Mouse (Mus musculus): Measurements from ENCODE around the gene Klf2. TPM values are rescaled to one million over a fixed set of nuclear protein-coding genes. Genes with fewer than 3 reads are reported as not detected.

The Klf2 gene
- polyA plus RNA-seq, 1 experiment = 22.2 TPM

DNA sequence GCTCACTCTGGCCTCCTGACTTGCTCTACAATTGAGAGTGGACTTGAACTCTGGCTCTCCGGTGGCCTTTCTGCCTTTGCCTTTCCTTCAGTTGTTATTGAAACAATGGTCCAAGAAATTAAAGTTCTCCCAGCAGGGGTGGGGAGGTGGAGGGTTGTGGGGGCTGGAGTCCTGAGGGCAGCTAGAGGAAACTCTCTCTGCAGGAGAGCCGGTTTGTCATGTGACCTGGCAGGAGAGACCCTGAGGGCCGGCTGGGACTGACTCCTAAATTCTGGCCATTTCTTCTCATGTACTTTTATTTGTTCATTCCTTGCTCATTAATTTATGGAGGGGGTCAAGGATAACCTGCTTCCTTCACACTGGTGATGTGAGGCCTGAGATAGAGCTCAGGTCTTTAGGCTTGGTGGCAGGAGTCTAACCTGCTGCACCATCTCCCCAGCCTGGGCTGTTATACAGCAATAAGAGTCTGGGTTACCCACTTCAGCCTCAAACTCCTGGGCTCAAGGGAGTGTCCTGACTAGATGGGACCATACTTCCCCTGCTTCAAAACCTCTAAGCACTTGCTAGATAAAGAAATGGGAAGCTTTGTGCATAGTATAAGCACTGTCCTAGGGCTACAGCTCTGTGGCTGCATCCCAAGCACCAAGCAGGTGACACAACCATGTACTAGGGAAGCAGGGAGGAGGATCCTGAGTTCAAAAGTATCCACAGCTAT, 14.8 kb downstream of the Klf2 start:
- Histone ChIP-seq H3K27ac (ENCODE audit: insufficient read depth, low read depth, low read length) (0 out of 2 replicates have a peak overlapping the region, but pooled peaks have one; percentile 6), H3K27me3 (replicated peaks; ENCODE audit: control insufficient read depth, insufficient read depth, low read length) (no peaks in the 10 kb centered on the region), H3K4me1 (ENCODE audit: control insufficient read depth, insufficient read depth, low read length) (peaks cover 7% of the 10 kb centered on the region; the same call in 1 of the 2 replicates), H3K36me3 (ENCODE audit: control insufficient read depth, insufficient read depth, low read length) (no peaks in the 10 kb centered on the region), H3K4me3 (ENCODE audit: insufficient read depth, low read depth, low read length) (no peak overlapping the region)
- no peak for DNase-seq
- TF ChIP-seq POLR2A (IDR thresholded peaks at IDR 0.05; ENCODE audit: low read depth, low read length) (no peak), CTCF (conservative IDR thresholded peaks at IDR 0.05; ENCODE audit: insufficient read depth, insufficient read length, low read depth, low read length) (no peak)
- 28% methylated on average over 3 of the region's 3 CpGs for WGBS

DNA sequence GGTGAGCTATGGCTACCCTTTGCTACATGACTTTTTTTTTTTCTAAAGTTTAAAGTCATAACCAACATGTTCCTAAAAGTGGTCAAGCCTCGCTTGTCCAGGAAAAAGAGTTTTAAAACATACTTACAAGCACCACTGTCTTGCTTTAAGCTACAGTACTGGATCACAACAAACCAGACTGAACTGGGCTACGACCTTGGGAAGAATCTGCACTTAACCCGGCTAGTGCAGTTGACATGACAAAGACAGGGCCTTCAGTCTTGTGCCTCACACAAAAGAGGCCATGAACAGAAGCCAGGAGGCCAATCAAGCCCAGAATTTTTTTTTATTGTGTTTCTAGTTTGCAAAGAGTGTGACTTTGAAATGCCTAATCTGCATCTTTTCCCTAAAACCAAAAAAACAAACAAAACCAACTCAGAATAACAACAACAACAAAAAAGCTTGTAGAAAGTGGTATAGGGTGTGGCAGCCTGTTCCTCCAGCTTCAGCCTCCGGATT, 15.4 kb downstream of the Klf2 start:
- no peaks in the 10 kb centered on the region for H3K36me3 ChIP-seq (ENCODE audit: control insufficient read depth, insufficient read depth, low read length)
- H3K27me3 ChIP-seq (replicated peaks; ENCODE audit: control insufficient read depth, insufficient read depth, low read length) = no peaks in the 10 kb centered on the region
- no peak for DNase-seq
- TF ChIP-seq CTCF (conservative IDR thresholded peaks at IDR 0.05; ENCODE audit: insufficient read depth, insufficient read length, low read depth, low read length) (no peak), POLR2A (IDR thresholded peaks at IDR 0.05; ENCODE audit: low read depth, low read length) (no peak)
- H3K4me1 ChIP-seq (ENCODE audit: control insufficient read depth, insufficient read depth, low read length) = peaks cover 7% of the 10 kb centered on the region; the same call in 1 of the 2 replicates
- H3K4me3 ChIP-seq (ENCODE audit: insufficient read depth, low read depth, low read length) = no peak overlapping the region
- H3K27ac ChIP-seq (ENCODE audit: insufficient read depth, low read depth, low read length) = no peak overlapping the region
- WGBS = 77% methylated on average over 4 of the region's 4 CpGs

DNA sequence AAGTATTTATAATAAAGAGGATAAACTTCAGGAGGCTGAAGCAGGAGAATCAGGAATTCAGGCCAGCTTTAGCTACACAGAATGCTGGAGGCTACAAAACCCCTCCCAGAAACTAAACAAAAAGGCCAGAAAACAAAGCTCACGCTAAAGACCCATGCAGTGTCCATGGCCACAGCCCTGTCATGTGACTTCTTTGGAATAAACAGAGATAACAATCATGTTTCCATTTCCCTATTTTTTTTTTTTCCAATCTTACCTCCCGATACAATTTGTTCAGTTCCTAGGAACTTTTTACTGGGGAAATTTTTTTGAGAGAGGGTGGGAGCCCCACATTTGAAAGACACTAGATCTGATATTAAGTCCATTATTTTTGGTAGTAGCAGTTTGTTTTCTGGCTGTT, 17.4 kb downstream of the Klf2 start:
- H3K4me3 ChIP-seq (ENCODE audit: insufficient read depth, low read depth, low read length) = no peak overlapping the region
- 58% methylated on average over 2 of the region's 2 CpGs for WGBS
- no peaks in the 10 kb centered on the region for H3K27me3 ChIP-seq (replicated peaks; ENCODE audit: control insufficient read depth, insufficient read depth, low read length)
- TF ChIP-seq POLR2A (IDR thresholded peaks at IDR 0.05; ENCODE audit: low read depth, low read length) (no peak), CTCF (conservative IDR thresholded peaks at IDR 0.05; ENCODE audit: insufficient read depth, insufficient read length, low read depth, low read length) (no peak)
- peaks cover 1% of the 10 kb centered on the region; the same call in 1 of the 2 replicates for H3K36me3 ChIP-seq (ENCODE audit: control insufficient read depth, insufficient read depth, low read length)
- peaks cover 7% of the 10 kb centered on the region; the same call in 1 of the 2 replicates for H3K4me1 ChIP-seq (ENCODE audit: control insufficient read depth, insufficient read depth, low read length)
- peak overlapping the region; percentile 67 for H3K27ac ChIP-seq (ENCODE audit: insufficient read depth, low read depth, low read length)
- DNase-seq = peak; percentile 76

DNA sequence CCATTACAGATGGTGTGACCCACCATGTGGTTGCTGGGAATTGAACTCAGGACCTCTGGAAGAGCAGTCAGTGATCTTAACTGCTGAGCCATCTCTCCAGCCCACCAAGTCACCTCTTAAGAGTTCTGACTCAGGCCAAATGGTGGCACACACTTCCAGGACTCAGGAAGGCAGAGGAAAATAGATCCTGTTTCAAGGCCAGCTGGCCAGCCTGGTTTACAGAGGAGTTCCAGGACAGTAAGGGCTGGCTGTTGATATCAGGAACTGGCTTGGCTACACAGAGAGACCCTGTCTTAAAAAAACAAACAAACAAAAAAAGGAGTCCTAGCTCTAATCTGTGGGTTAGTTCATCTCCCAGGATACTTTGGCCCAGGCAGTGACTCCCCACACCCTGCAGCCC, 18.2 kb downstream of the Klf2 start:
- Histone ChIP-seq H3K27ac (ENCODE audit: insufficient read depth, low read depth, low read length) (no peak overlapping the region), H3K27me3 (replicated peaks; ENCODE audit: control insufficient read depth, insufficient read depth, low read length) (no peaks in the 10 kb centered on the region), H3K36me3 (ENCODE audit: control insufficient read depth, insufficient read depth, low read length) (peaks cover 1% of the 10 kb centered on the region; the same call in 1 of the 2 replicates), H3K4me1 (ENCODE audit: control insufficient read depth, insufficient read depth, low read length) (peaks cover 7% of the 10 kb centered on the region; the same call in 1 of the 2 replicates), H3K4me3 (ENCODE audit: insufficient read depth, low read depth, low read length) (no peak overlapping the region)
- DNase-seq = peak; percentile 34
- TF ChIP-seq POLR2A (IDR thresholded peaks at IDR 0.05; ENCODE audit: low read depth, low read length) = no peak
- no peak for TF ChIP-seq CTCF (conservative IDR thresholded peaks at IDR 0.05; ENCODE audit: insufficient read depth, insufficient read length, low read depth, low read length)

DNA sequence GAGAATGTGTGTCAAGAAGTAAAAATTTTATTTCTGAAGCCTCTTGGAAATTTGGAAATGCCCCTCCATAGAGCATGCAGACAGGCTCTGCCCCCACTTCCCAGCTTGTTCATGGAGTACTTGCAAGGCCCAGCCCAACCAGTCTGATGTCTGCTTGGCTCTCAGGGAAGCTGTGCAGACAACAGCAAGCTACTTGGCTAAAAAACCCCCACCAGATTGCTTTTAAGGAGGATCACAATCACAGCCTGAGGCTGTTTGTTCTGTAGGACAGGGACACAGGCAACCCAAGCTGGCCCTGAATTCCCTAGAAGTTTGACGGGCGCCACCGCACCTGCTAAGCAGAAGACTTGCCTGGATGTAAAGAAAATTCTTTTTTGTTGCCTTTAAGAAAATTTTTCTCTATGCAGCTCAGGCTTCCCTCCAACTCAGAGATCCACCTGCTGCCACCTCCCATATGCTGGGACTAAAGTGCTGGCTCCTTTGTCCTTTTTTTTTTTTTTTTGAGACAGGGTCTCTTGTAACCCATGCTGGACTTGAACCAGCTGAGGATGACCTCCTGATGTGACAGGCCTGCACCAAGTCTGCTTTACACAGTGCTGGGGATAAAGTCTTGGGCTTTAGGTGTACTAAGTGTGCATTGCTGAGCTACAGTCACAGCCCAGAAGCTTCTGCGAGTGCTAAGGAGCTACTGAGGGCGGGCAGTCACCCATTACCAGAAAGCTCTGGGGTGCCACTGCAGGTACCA, 23.9 kb downstream of the Klf2 start:
- WGBS = 93% methylated on average over 5 of the region's 5 CpGs
- Histone ChIP-seq H3K36me3 (ENCODE audit: control insufficient read depth, insufficient read depth, low read length) (peaks cover 1% of the 10 kb centered on the region; the same call in 1 of the 2 replicates), H3K4me1 (ENCODE audit: control insufficient read depth, insufficient read depth, low read length) (no peaks in the 10 kb centered on the region), H3K4me3 (ENCODE audit: insufficient read depth, low read depth, low read length) (no peak overlapping the region), H3K27me3 (replicated peaks; ENCODE audit: control insufficient read depth, insufficient read depth, low read length) (no peaks in the 10 kb centered on the region), H3K27ac (ENCODE audit: insufficient read depth, low read depth, low read length) (no peak overlapping the region)
- TF ChIP-seq POLR2A (IDR thresholded peaks at IDR 0.05; ENCODE audit: low read depth, low read length) (no peak), CTCF (conservative IDR thresholded peaks at IDR 0.05; ENCODE audit: insufficient read depth, insufficient read length, low read depth, low read length) (no peak)
- no peak for DNase-seq

DNA sequence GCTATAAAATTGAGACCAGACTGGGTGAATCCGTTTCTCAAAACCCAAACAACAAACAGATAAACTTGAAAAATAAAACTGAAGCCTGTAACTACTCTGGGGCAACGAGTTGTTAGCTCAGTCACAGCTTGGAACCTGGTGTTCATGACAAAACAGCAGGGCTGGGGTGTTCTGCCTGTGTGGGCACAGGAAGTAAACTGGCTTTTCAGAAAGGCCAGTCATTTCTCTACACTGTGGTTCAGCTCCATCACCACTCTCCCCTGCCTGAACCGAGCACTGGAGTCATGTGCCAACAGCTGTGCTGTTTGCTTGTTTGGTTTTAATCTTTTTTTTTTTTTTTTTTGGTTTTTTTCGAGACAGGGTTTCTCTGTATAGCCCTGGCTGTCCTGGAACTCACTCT, 24.9 kb downstream of the Klf2 start:
- Histone ChIP-seq H3K27me3 (replicated peaks; ENCODE audit: control insufficient read depth, insufficient read depth, low read length) (no peaks in the 10 kb centered on the region), H3K27ac (ENCODE audit: insufficient read depth, low read depth, low read length) (no peak overlapping the region), H3K36me3 (ENCODE audit: control insufficient read depth, insufficient read depth, low read length) (peaks cover 1% of the 10 kb centered on the region; the same call in 1 of the 2 replicates), H3K4me1 (ENCODE audit: control insufficient read depth, insufficient read depth, low read length) (no peaks in the 10 kb centered on the region), H3K4me3 (ENCODE audit: insufficient read depth, low read depth, low read length) (no peak overlapping the region)
- 76% methylated on average over 4 of the region's 4 CpGs for WGBS
- DNase-seq = no peak
- no peak for TF ChIP-seq POLR2A (IDR thresholded peaks at IDR 0.05; ENCODE audit: low read depth, low read length)
- TF ChIP-seq CTCF (conservative IDR thresholded peaks at IDR 0.05; ENCODE audit: insufficient read depth, insufficient read length, low read depth, low read length) = no peak

DNA sequence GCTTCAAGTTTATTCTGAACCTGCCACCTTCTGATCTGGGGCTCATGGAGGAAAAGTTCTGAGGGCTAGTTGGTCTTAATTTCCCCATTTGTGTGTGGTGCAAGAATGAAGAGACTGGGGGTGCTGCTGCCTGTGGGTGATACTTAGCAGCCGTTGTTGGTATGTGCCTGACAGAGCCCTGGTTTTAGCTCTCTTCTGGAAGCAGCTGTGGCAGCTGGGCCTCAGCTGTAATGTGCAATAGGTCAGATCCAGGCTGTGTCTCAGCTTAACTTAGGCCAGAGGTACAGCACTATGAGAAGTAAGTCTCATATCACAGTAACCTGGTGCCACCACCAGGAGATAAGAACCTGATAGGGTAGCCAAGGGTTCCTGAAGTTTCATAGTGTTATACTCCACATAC, 28.7 kb downstream of the Klf2 start:
- peaks cover 3% of the 10 kb centered on the region; the same call in 1 of the 2 replicates for H3K4me1 ChIP-seq (ENCODE audit: control insufficient read depth, insufficient read depth, low read length)
- no peak overlapping the region for H3K27ac ChIP-seq (ENCODE audit: insufficient read depth, low read depth, low read length)
- 87% methylated on average over 1 of the region's 1 CpGs for WGBS
- H3K4me3 ChIP-seq (ENCODE audit: insufficient read depth, low read depth, low read length) = no peak overlapping the region
- TF ChIP-seq POLR2A (IDR thresholded peaks at IDR 0.05; ENCODE audit: low read depth, low read length) = no peak
- DNase-seq = no peak
- no peaks in the 10 kb centered on the region for H3K36me3 ChIP-seq (ENCODE audit: control insufficient read depth, insufficient read depth, low read length)
- H3K27me3 ChIP-seq (replicated peaks; ENCODE audit: control insufficient read depth, insufficient read depth, low read length) = no peaks in the 10 kb centered on the region

All from kidney, adult 2 months (tissue).